Mouse (Mus musculus) cerebellum, adult 2 months (tissue): ENCODE measurements around the gene Gm13420. TPM values are rescaled to one million over a fixed set of nuclear protein-coding genes. Genes with fewer than 3 reads are reported as not detected.
A peak's percentile ranks its signal among the peaks of the same experiment; 100 is the strongest.
"Not testable (repeated sequence)": the region's sequence is repeated elsewhere in the genome, so short reads cannot be mapped to it uniquely, and the experiment has no call there.

ENCODE experiments used
- DNase-seq, 2 experiments: peaks; one replicate each; pipeline ENCODE4 v3.0.0; 2021
- H3K27ac ChIP-seq: fragments of 200-500 bp; 2 replicates; pipeline ENCODE4 v1.5.1; 2012; ENCODE audit warnings: low read length, control low read depth, inconsistent platforms; ENCODE audit not compliant: insufficient read depth
- H3K27me3 ChIP-seq: fragments of 200-500 bp; 2 replicates; pipeline ENCODE4 v1.6.1; 2012; ENCODE audit warnings: inconsistent platforms, mild to moderate bottlenecking, low read length, moderate library complexity; ENCODE audit not compliant: control insufficient read depth, insufficient read depth
- H3K4me1 ChIP-seq: fragments of 200-500 bp; 2 replicates; pipeline ENCODE4 v1.6.1; 2011; ENCODE audit warnings: low read length; ENCODE audit not compliant: control insufficient read depth, insufficient read depth
- H3K4me3 ChIP-seq: fragments of 200-500 bp; replicated peaks from 2 replicates; pipeline ENCODE3; 2011; ENCODE audit warnings: mild to moderate bottlenecking, low read depth, low read length, control low read depth; ENCODE audit not compliant: insufficient read depth
- CTCF ChIP-seq: fragments of 200-500 bp; IDR thresholded peaks from 2 replicates; pipeline ENCODE4 v1.5.1; 2011; ENCODE audit warnings: low read depth, mild to moderate bottlenecking, control low read depth, low read length, moderate library complexity, borderline replicate concordance; ENCODE audit not compliant: insufficient read depth
- POLR2A ChIP-seq: fragments of 200-500 bp; IDR thresholded peaks from 2 replicates; pipeline ENCODE4 v1.6.1; 2011; ENCODE audit warnings: low read length, control low read depth, borderline replicate concordance; ENCODE audit not compliant: insufficient read depth
- WGBS: fragments of 180-500 bp; shearing (Covaris S2); methylation state at CpG from one replicate; pipeline ENCODE4 v1.1.7; 2018; 5-methylcytosine and 5-hydroxymethylcytosine counted together
- polyA plus RNA-seq: library from polyadenylated mRNA; depleted of rRNA; stranded (reverse); fragments of >200 nt; gene quantifications from 2 replicates; pipeline ENCODE4 v1.2.3, GENCODE M21; 2012

Gene Gm13420
- polyA plus RNA-seq, 1 experiment = 0.28 TPM

DNA sequence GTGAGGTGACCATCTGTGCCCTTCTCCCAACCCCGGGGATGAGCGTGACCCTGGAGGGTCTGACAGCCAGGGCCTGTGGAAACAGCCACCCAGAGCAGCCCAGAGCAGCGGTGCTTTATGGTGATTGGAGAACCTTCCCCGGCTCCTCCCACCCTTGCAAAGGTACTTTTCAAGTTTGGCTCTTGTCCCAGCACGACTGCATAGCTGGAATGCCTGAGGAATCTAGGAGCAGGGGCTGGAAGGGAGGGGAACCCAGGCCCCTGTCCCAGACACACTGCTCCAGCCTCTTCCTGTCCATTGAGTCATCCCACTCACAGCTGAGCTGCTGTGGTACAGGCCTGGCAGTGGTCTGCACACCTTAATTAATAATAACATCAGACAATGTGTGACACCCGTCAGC, 34.8 kb downstream of the Gm13420 start:
- no peaks in the 10 kb centered on the region for H3K27me3 ChIP-seq
- WGBS = 37% methylated on average over 6 of the region's 6 CpGs
- peaks cover 30% of the 10 kb centered on the region for H3K4me1 ChIP-seq
- H3K4me3 ChIP-seq = no peak overlapping the region
- H3K27ac ChIP-seq = no peak overlapping the region
- no peak for DNase-seq
- TF ChIP-seq CTCF (no peak), POLR2A (no peak)

DNA sequence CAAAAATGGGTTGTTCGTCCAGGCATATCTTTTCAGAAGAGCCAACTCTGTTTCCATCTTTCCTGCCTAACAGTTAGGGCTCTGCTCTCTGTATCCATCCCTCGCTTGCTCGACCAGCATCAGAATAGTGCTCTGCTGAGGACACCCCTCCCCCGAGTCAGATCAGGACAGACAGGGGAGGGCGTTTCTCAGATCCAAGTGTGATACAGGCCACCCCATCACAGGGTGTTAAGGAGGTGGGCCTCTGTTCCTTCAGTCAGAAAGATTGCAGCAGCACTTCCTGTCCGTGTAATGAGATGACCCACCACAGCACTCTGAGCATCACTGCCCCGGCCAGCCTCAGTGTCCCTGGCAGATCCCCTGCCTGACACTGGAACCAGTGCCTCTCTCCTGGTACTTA, 35.3 kb downstream of the Gm13420 start:
- no peak for DNase-seq
- WGBS = 59% methylated on average over 7 of the region's 7 CpGs
- H3K4me3 ChIP-seq = no peak overlapping the region
- TF ChIP-seq CTCF (no peak), POLR2A (no peak)
- H3K27me3 ChIP-seq = no peaks in the 10 kb centered on the region
- no peak overlapping the region for H3K27ac ChIP-seq
- H3K4me1 ChIP-seq = peaks cover 36% of the 10 kb centered on the region

DNA sequence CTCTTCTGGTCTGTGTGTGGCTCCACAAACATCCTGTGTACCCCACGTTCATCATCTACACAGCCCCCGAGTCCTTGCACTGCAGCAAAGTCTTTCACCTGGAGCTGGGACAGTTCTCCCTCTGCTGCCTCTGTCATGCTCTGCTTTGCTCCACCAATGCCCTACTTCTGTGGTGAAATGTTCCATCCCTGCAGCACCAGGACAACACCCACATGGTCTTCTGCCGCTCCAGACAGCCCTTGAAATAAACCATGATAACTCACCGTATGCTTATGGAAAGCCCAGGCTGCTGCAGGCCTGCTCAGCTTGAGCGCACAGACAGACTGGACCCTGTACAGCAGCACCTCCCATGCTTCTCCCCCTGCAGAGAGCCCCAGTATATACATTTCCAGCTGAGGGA, 37.4 kb downstream of the Gm13420 start:
- Histone ChIP-seq H3K4me1 (peaks cover 33% of the 10 kb centered on the region), H3K27me3 (no peaks in the 10 kb centered on the region), H3K4me3 (no peak overlapping the region), H3K27ac (no peak overlapping the region)
- no peak for TF ChIP-seq CTCF
- TF ChIP-seq POLR2A = no peak
- no peak for DNase-seq
- 94% methylated on average over 5 of the region's 5 CpGs for WGBS

DNA sequence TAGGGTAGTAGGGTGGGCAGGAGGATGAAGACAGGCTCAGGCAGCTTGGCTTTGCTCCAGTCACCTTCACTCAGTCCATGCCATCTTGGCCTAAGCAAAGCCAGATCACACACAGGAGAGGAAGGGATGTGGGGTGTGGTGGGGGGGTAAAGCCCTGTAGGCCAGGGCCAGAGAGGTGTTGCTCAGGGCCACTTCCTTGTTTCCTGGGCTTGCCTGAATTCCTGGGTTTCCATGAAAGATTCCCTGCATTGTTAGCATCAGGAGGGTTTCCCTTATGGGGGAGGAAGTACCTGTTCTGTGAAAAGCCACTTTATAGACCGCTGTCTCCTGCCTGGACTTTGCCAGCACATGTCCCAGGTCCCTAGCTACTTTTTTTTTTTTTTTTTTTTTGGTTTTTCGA, 38.0 kb downstream of the Gm13420 start:
- Histone ChIP-seq H3K27ac (no peak overlapping the region), H3K4me1 (peaks cover 33% of the 10 kb centered on the region), H3K27me3 (no peaks in the 10 kb centered on the region), H3K4me3 (no peak overlapping the region)
- 90% methylated on average over 1 of the region's 2 CpGs for WGBS
- no peak for TF ChIP-seq CTCF
- TF ChIP-seq POLR2A = no peak
- no peak for DNase-seq

DNA sequence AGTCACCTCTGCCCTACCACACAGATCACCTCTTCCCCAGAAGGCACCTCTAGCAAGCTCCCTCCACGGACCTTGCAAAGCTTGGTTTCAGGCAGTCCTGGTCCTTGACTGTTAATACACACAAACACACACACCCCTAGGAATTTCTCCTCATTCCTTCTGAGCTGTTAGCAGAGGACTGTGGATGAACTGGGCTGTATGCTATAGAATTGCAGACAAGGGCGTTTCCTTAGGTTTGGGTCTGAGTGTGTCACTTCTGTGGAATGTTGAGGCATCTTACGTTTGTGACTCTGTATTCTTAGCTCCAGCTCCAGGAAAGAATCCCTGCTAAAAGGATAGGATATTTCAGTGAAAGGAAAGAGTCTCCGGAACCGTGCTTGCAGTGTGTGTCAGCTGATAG, 39.6 kb downstream of the Gm13420 start:
- DNase-seq = no peak
- H3K4me1 ChIP-seq = peaks cover 46% of the 10 kb centered on the region
- peak overlapping the region; percentile 82 for H3K27ac ChIP-seq
- 44% methylated on average over 5 of the region's 5 CpGs for WGBS
- H3K4me3 ChIP-seq = no peak overlapping the region
- H3K27me3 ChIP-seq = no peaks in the 10 kb centered on the region
- no peak for TF ChIP-seq CTCF
- no peak for TF ChIP-seq POLR2A

DNA sequence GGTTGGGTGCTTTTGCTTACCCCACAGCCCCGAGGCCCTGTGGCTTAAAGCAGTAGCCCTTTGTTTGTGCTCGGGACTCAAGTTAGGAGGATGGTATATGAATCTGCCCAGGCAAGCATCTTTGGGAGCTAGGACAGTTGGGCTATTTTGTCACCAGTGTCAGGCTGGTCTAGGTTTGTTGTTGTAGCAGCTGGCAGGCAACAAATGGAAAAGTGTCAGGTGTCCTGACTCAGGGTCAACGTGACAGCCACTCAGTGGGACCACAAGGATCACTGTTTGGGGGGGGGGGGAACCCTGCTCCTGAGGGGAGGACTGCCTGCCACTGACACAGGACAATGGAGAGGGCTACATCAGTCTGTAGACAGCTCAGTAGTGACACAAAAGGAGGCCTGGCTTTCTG, 40.4 kb downstream of the Gm13420 start:
- peak overlapping the region; percentile 82 for H3K27ac ChIP-seq
- TF ChIP-seq POLR2A (no peak), CTCF (no peak)
- no peak overlapping the region for H3K4me3 ChIP-seq
- peaks cover 46% of the 10 kb centered on the region for H3K4me1 ChIP-seq
- H3K27me3 ChIP-seq = no peaks in the 10 kb centered on the region
- DNase-seq = no peak
- WGBS = 71% methylated on average over 3 of the region's 3 CpGs

DNA sequence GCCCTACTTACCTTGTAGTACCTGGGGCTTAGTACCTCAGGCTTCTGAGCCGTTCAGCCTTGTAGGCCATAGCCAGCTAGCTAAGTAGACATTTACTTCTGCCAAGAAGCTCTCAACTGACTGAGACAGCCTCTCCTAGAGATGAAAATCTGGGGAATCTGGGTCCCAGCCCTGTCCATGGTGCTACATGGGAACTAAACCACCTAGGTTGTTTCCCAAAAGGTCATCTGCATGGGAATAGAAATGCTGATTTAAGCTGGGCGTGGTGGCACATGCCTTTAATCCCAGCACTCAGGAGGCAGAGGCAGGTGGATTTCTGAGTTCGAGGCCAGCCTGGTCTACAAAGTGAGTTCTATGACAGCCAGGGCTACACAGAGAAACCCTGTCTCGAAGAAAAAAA, 43.3 kb downstream of the Gm13420 start:
- Histone ChIP-seq H3K4me1 (peaks cover 63% of the 10 kb centered on the region), H3K27ac (0 out of 2 replicates have a peak overlapping the region, but pooled peaks have one; percentile 5)
- WGBS = 82% methylated on average over 4 of the region's 4 CpGs
- H3K27me3 ChIP-seq, H3K4me3 ChIP-seq, DNase-seq: not testable (repeated sequence)

DNA sequence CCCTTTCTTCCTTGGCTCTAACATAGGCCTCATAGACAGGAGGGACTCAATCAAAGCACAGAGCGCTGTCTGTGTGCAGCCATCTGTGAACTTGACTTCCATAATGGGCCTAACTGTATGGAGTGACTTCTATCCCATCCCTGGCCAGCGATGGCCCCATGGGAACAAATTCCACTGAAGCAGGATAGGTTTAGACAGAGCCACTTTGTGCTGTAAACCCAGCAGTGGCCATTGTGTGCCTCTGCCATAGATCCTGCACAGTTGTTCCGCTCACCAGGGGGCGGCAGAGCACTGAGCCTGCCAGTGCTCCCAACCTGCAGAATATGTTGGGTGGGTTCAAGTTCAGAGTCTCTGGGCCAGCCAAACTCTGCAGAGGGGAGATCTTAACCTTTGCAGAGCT, 43.8 kb downstream of the Gm13420 start:
- Histone ChIP-seq H3K4me3 (no peak overlapping the region), H3K27me3 (no peaks in the 10 kb centered on the region), H3K4me1 (peaks cover 63% of the 10 kb centered on the region), H3K27ac (0 out of 2 replicates have a peak overlapping the region, but pooled peaks have one; percentile 5)
- DNase-seq = peak; percentile 37 to 46
- TF ChIP-seq POLR2A (no peak), CTCF (no peak)
- WGBS = 65% methylated on average over 4 of the region's 4 CpGs
